Mouse (Mus musculus) 3134 (cell line): Measurements from ENCODE around the gene Cd36.
A peak's percentile ranks its signal among the peaks of the same experiment; 100 is the strongest.
"Not testable (repeated sequence)": the region's sequence is repeated elsewhere in the genome, so short reads cannot be mapped to it uniquely, and the experiment has no call there.

Experiments
- DNase-seq: peaks from one replicate; pipeline ENCODE4 v3.0.0-alpha.2; 2011; ENCODE audit warnings: low spot score; ENCODE audit not compliant: insufficient read length; ENCODE audit errors: extremely low read depth

Cd36 gene

GRCm38 (mm10) chr5:17888598-17888997, at the start of gene Cd36:
TSS of gene Cd36 (minus strand) at chr5:17888801.
- DNase-seq, result no peak

- no peak for DNase-seq
These were observed 45.9 kb upstream of the Cd36 start for GRCm38 (mm10) chr5:17934501-17934900.

GRCm38 (mm10) chr5:17931588-17931987, 43.0 kb upstream of the Cd36 start:
- DNase-seq, result not testable (repeated sequence)

- no peak for DNase-seq
These were observed 40.5 kb upstream of the Cd36 start for GRCm38 (mm10) chr5:17929006-17929567.

GRCm38 (mm10) chr5:17928471-17928870, 39.9 kb upstream of the Cd36 start:
- DNase-seq, result no peak

- no peak for DNase-seq
These were observed 35.5 kb upstream of the Cd36 start for GRCm38 (mm10) chr5:17924085-17924518.

GRCm38 (mm10) chr5:17923648-17924047, 35.0 kb upstream of the Cd36 start:
- no peak for DNase-seq

GRCm38 (mm10) chr5:17918966-17919365, 30.4 kb upstream of the Cd36 start:
- no peak for DNase-seq

- DNase-seq, result no peak
These were observed 16.2 kb upstream of the Cd36 start for GRCm38 (mm10) chr5:17904766-17905165.

GRCm38 (mm10) chr5:17898948-17899347, 10.3 kb upstream of the Cd36 start:
- no peak for DNase-seq

- DNase-seq, result peak; percentile 10
These were observed 9.0 kb upstream of the Cd36 start for GRCm38 (mm10) chr5:17897641-17898040.

- no peak for DNase-seq
These were observed 5.1 kb upstream of the Cd36 start for GRCm38 (mm10) chr5:17893577-17894172.

GRCm38 (mm10) chr5:17889291-17889690, 690 bp upstream of the Cd36 start:
- no peak for DNase-seq

GRCm38 (mm10) chr5:17886377-17886776, 2.2 kb downstream of the Cd36 start:
- no peak for DNase-seq

GRCm38 (mm10) chr5:17883357-17883875, 5.2 kb downstream of the Cd36 start:
- DNase-seq, result no peak

- DNase-seq, result no peak
These were observed 7.1 kb downstream of the Cd36 start for GRCm38 (mm10) chr5:17881542-17881896.

GRCm38 (mm10) chr5:17880799-17881541, 7.6 kb downstream of the Cd36 start:
- no peak for DNase-seq

- DNase-seq, result no peak
These were observed 8.7 kb downstream of the Cd36 start for GRCm38 (mm10) chr5:17879924-17880323.

GRCm38 (mm10) chr5:17877044-17877443, 11.6 kb downstream of the Cd36 start:
- DNase-seq, result no peak

GRCm38 (mm10) chr5:17876637-17877036, 12.0 kb downstream of the Cd36 start:
- no peak for DNase-seq

- DNase-seq, result no peak
These were observed 14.3 kb downstream of the Cd36 start for GRCm38 (mm10) chr5:17874335-17874734.

- DNase-seq, result no peak
These were observed 23.2 kb downstream of the Cd36 start for GRCm38 (mm10) chr5:17865432-17865831.
